Mouse (Mus musculus) neural tube, embryonic 14.5 days (tissue): ENCODE measurements around the gene Mif4gd. TPM values are rescaled to one million over a fixed set of nuclear protein-coding genes. Genes with fewer than 3 reads are reported as not detected.

Source experiments
- ATAC-seq: fragments of 200-750 bp; cut with Nextera tagmentation; 2 replicates; pipeline ENCODE4 v1.8.0; 2017; ENCODE audit warnings: low read depth, mild to moderate bottlenecking, moderate TSS enrichment, moderate library complexity
- H3K27ac ChIP-seq: fragments of 300-500 bp; sonication (generic); 2 replicates; pipeline ENCODE4 v1.5.1; 2014; ENCODE audit warnings: low read depth, mild to moderate bottlenecking, control low read depth, low read length, moderate library complexity, mixed read lengths
- H3K27me3 ChIP-seq: fragments of 300-500 bp; sonication (generic); 2 replicates; pipeline ENCODE4 v1.6.1; 2014; ENCODE audit warnings: low read length; ENCODE audit not compliant: control insufficient read depth, insufficient read depth
- H3K36me3 ChIP-seq: fragments of 300-500 bp; sonication (generic); 2 replicates; pipeline ENCODE4 v1.6.1; 2014; ENCODE audit warnings: low read length, mixed read lengths; ENCODE audit not compliant: control insufficient read depth, insufficient read depth
- H3K4me1 ChIP-seq: fragments of 300-500 bp; sonication (generic); 2 replicates; pipeline ENCODE4 v1.6.1; 2014; ENCODE audit warnings: low read length; ENCODE audit not compliant: control insufficient read depth, insufficient read depth
- H3K4me2 ChIP-seq: fragments of 300-500 bp; sonication (generic); 2 replicates; pipeline ENCODE4 v1.6.1; 2014; ENCODE audit warnings: mild to moderate bottlenecking, low read depth, low read length, control low read depth
- H3K4me3 ChIP-seq: fragments of 300-500 bp; sonication (generic); 2 replicates; pipeline ENCODE4 v1.5.1; 2014; ENCODE audit warnings: low read depth, low read length, control low read depth, mixed read lengths
- H3K9ac ChIP-seq: fragments of 300-500 bp; sonication (generic); replicated peaks from 2 replicates; pipeline ENCODE4 v1.6.1; 2014; ENCODE audit warnings: low read depth, mild to moderate bottlenecking, control low read depth, low read length, mixed read lengths
- H3K9me3 ChIP-seq: fragments of 300-500 bp; sonication (generic); 2 replicates; pipeline ENCODE4 v1.6.1; 2016; ENCODE audit warnings: low read length; ENCODE audit not compliant: control insufficient read depth
- WGBS: fragments of 180-500 bp; shearing (Covaris S2); extraction: QIAGEN DNeasy Blood & Tissue Kit; methylation state at CpG from one replicate; pipeline ENCODE4 v1.1.7; 2014; 5-methylcytosine and 5-hydroxymethylcytosine counted together
- polyA plus RNA-seq: library from polyadenylated mRNA; unstranded; fragments of >200 nt; fragmentation: Nextera tagmentation; extraction: Ambion mirVana; gene quantifications from 2 replicates; pipeline ENCODE4 v1.2.1, GENCODE M21; 2014

Mif4gd gene
- polyA plus RNA-seq, 1 experiment from 2014 or later = 12.3 TPM

GRCm38 (mm10) chr11:115599722-115600121 lies 13.0 kb downstream of the Mif4gd start:
- Histone ChIP-seq H3K9ac (no peak overlapping the region), H3K27me3 (no peaks in the 10 kb centered on the region), H3K9me3 (no peaks in the 10 kb centered on the region), H3K4me3 (no peak overlapping the region), H3K4me2 (no peak overlapping the region), H3K36me3 (peaks cover 7% of the 10 kb centered on the region; the same call in 1 of the 2 replicates), H3K4me1 (peaks cover 16% of the 10 kb centered on the region), H3K27ac (no peak overlapping the region)
- 96% methylated on average over 7 of the region's 7 CpGs for WGBS
- no peak for ATAC-seq

GRCm38 (mm10) chr11:115598309-115598708 lies 14.5 kb downstream of the Mif4gd start:
- H3K27me3 ChIP-seq = no peaks in the 10 kb centered on the region
- no peak overlapping the region for H3K4me2 ChIP-seq
- peaks cover 19% of the 10 kb centered on the region for H3K36me3 ChIP-seq
- H3K9ac ChIP-seq = no peak overlapping the region
- H3K4me1 ChIP-seq = peaks cover 14% of the 10 kb centered on the region
- H3K27ac ChIP-seq = no peak overlapping the region
- no peak for ATAC-seq
- no peaks in the 10 kb centered on the region for H3K9me3 ChIP-seq
- 86% methylated on average over 4 of the region's 4 CpGs for WGBS
- H3K4me3 ChIP-seq = no peak overlapping the region

GRCm38 (mm10) chr11:115595209-115595608 lies 17.6 kb downstream of the Mif4gd start:
- ATAC-seq = no peak
- no peak overlapping the region for H3K4me3 ChIP-seq
- no peaks in the 10 kb centered on the region for H3K27me3 ChIP-seq
- peaks cover 45% of the 10 kb centered on the region for H3K36me3 ChIP-seq
- 97% methylated on average over 3 of the region's 3 CpGs for WGBS
- no peak overlapping the region for H3K9ac ChIP-seq
- no peaks in the 10 kb centered on the region for H3K4me1 ChIP-seq
- no peaks in the 10 kb centered on the region for H3K9me3 ChIP-seq
- H3K27ac ChIP-seq = no peak overlapping the region
- no peak overlapping the region for H3K4me2 ChIP-seq

GRCm38 (mm10) chr11:115590526-115591075 lies 22.2 kb downstream of the Mif4gd start:
- Histone ChIP-seq H3K4me3 (no peak overlapping the region), H3K4me2 (no peak overlapping the region), H3K9me3 (no peaks in the 10 kb centered on the region), H3K36me3 (peaks cover 83% of the 10 kb centered on the region), H3K9ac (no peak overlapping the region), H3K27ac (no peak overlapping the region), H3K27me3 (no peaks in the 10 kb centered on the region), H3K4me1 (no peaks in the 10 kb centered on the region)
- WGBS = 91% methylated on average over 2 of the region's 2 CpGs
- no peak for ATAC-seq

- 86% methylated on average over 9 of the region's 9 CpGs for WGBS
- no peak overlapping the region for H3K4me3 ChIP-seq
- ATAC-seq = no peak
- no peak overlapping the region for H3K9ac ChIP-seq
- peaks cover 89% of the 10 kb centered on the region for H3K36me3 ChIP-seq
- no peak overlapping the region for H3K4me2 ChIP-seq
- no peaks in the 10 kb centered on the region for H3K4me1 ChIP-seq
- H3K27me3 ChIP-seq = no peaks in the 10 kb centered on the region
- H3K27ac ChIP-seq = no peak overlapping the region
- H3K9me3 ChIP-seq = no peaks in the 10 kb centered on the region
These were observed 24.8 kb downstream of the Mif4gd start for GRCm38 (mm10) chr11:115587984-115588383.

- Histone ChIP-seq H3K27ac (no peak overlapping the region), H3K4me3 (no peak overlapping the region), H3K9me3 (no peaks in the 10 kb centered on the region), H3K4me1 (no peaks in the 10 kb centered on the region), H3K36me3 (peaks cover 90% of the 10 kb centered on the region), H3K9ac (no peak overlapping the region), H3K4me2 (no peak overlapping the region), H3K27me3 (no peaks in the 10 kb centered on the region)
- ATAC-seq = no peak
- WGBS = 95% methylated on average over 9 of the region's 9 CpGs
These were observed 26.4 kb downstream of the Mif4gd start for GRCm38 (mm10) chr11:115586403-115586802.

- H3K9me3 ChIP-seq = no peaks in the 10 kb centered on the region
- no peak overlapping the region for H3K27ac ChIP-seq
- no peak overlapping the region for H3K9ac ChIP-seq
- no peak overlapping the region for H3K4me3 ChIP-seq
- H3K27me3 ChIP-seq = no peaks in the 10 kb centered on the region
- peaks cover 88% of the 10 kb centered on the region for H3K36me3 ChIP-seq
- no peak overlapping the region for H3K4me2 ChIP-seq
- WGBS = 94% methylated on average over 7 of the region's 7 CpGs
- H3K4me1 ChIP-seq = no peaks in the 10 kb centered on the region
- no peak for ATAC-seq
These were observed 27.1 kb downstream of the Mif4gd start for GRCm38 (mm10) chr11:115585573-115586100.

GRCm38 (mm10) chr11:115584376-115585073 lies 28.2 kb downstream of the Mif4gd start:
- no peak overlapping the region for H3K9ac ChIP-seq
- H3K36me3 ChIP-seq = peaks cover 77% of the 10 kb centered on the region
- no peak overlapping the region for H3K4me3 ChIP-seq
- no peak overlapping the region for H3K4me2 ChIP-seq
- H3K4me1 ChIP-seq = no peaks in the 10 kb centered on the region
- no peaks in the 10 kb centered on the region for H3K9me3 ChIP-seq
- H3K27me3 ChIP-seq = no peaks in the 10 kb centered on the region
- H3K27ac ChIP-seq = no peak overlapping the region
- WGBS = 90% methylated on average over 10 of the region's 10 CpGs
- no peak for ATAC-seq

- H3K9ac ChIP-seq = no peak overlapping the region
- no peak for ATAC-seq
- H3K27me3 ChIP-seq = no peaks in the 10 kb centered on the region
- WGBS = 81% methylated on average over 10 of the region's 10 CpGs
- H3K27ac ChIP-seq = no peak overlapping the region
- no peak overlapping the region for H3K4me2 ChIP-seq
- no peak overlapping the region for H3K4me3 ChIP-seq
- no peaks in the 10 kb centered on the region for H3K9me3 ChIP-seq
- peaks cover 75% of the 10 kb centered on the region for H3K36me3 ChIP-seq
- no peaks in the 10 kb centered on the region for H3K4me1 ChIP-seq
These were observed 29.7 kb downstream of the Mif4gd start for GRCm38 (mm10) chr11:115582913-115583606.
